Mouse (Mus musculus) right cerebral cortex, adult 18-20 months (tissue): Measurements from ENCODE around the gene Sowahd.

ENCODE experiments used
- DNase-seq: peaks from one replicate; pipeline ENCODE4 v3.0.0; 2022; ENCODE audit warnings: mixed read lengths

Sowahd gene

GRCm38 (mm10) chrX:37095106-37095768, 46.6 kb downstream of the Sowahd start:
- DNase-seq: no peak

GRCm38 (mm10) chrX:37098681-37099080, 50.0 kb downstream of the Sowahd start:
- no peak for DNase-seq
